Mouse (Mus musculus): Measurements from ENCODE around the gene Slc16a14. TPM values are rescaled to one million over a fixed set of nuclear protein-coding genes. Genes with fewer than 3 reads are reported as not detected.

The Slc16a14 gene
- polyA plus RNA-seq, 1 experiment from 2014 or later: 0.33 TPM

GRCm38 (mm10) chr1:84923432-84923831, 11.5 kb downstream of the Slc16a14 start:
- no peak overlapping the region for H3K4me3 ChIP-seq (ENCODE audit: low read length)
- H3K36me3 ChIP-seq (ENCODE audit: control insufficient read depth, insufficient read depth, low read length): no peaks in the 10 kb centered on the region
- H3K4me1 ChIP-seq (replicated peaks; ENCODE audit: control insufficient read depth, insufficient read depth, low read length): no peaks in the 10 kb centered on the region
- ATAC-seq (ENCODE audit: low read depth): no peak
- no peak overlapping the region for H3K27ac ChIP-seq (ENCODE audit: low read length)
- H3K4me2 ChIP-seq (ENCODE audit: low read depth, low read length): no peak overlapping the region
- H3K27me3 ChIP-seq (ENCODE audit: control insufficient read depth, insufficient read depth, low read depth, low read length): no peaks in the 10 kb centered on the region
- no peak overlapping the region for H3K9ac ChIP-seq (ENCODE audit: low read length)
- no peaks in the 10 kb centered on the region for H3K9me3 ChIP-seq (ENCODE audit: control insufficient read depth, low read length)
- WGBS: 74% methylated on average over 2 of the region's 2 CpGs

GRCm38 (mm10) chr1:84918865-84919264, 16.1 kb downstream of the Slc16a14 start:
- Histone ChIP-seq H3K9me3 (ENCODE audit: control insufficient read depth, low read length) (no peaks in the 10 kb centered on the region), H3K27me3 (ENCODE audit: control insufficient read depth, insufficient read depth, low read depth, low read length) (no peaks in the 10 kb centered on the region), H3K9ac (ENCODE audit: low read length) (no peak overlapping the region), H3K4me1 (replicated peaks; ENCODE audit: control insufficient read depth, insufficient read depth, low read length) (no peaks in the 10 kb centered on the region), H3K27ac (ENCODE audit: low read length) (no peak overlapping the region), H3K4me2 (ENCODE audit: low read depth, low read length) (no peak overlapping the region), H3K36me3 (ENCODE audit: control insufficient read depth, insufficient read depth, low read length) (no peaks in the 10 kb centered on the region), H3K4me3 (ENCODE audit: low read length) (no peak overlapping the region)
- WGBS: 85% methylated on average over 3 of the region's 3 CpGs
- ATAC-seq (ENCODE audit: low read depth): no peak

GRCm38 (mm10) chr1:84915010-84915409, 19.9 kb downstream of the Slc16a14 start:
- WGBS: 68% methylated on average over 4 of the region's 4 CpGs
- Histone ChIP-seq H3K9me3 (ENCODE audit: control insufficient read depth, low read length) (no peaks in the 10 kb centered on the region), H3K9ac (ENCODE audit: low read length) (no peak overlapping the region), H3K36me3 (ENCODE audit: control insufficient read depth, insufficient read depth, low read length) (no peaks in the 10 kb centered on the region), H3K4me1 (replicated peaks; ENCODE audit: control insufficient read depth, insufficient read depth, low read length) (no peaks in the 10 kb centered on the region), H3K27me3 (ENCODE audit: control insufficient read depth, insufficient read depth, low read depth, low read length) (no peaks in the 10 kb centered on the region), H3K4me2 (ENCODE audit: low read depth, low read length) (no peak overlapping the region), H3K4me3 (ENCODE audit: low read length) (no peak overlapping the region), H3K27ac (ENCODE audit: low read length) (no peak overlapping the region)
- ATAC-seq (ENCODE audit: low read depth): no peak

- Histone ChIP-seq H3K4me1 (replicated peaks; ENCODE audit: control insufficient read depth, insufficient read depth, low read length) (no peaks in the 10 kb centered on the region), H3K36me3 (ENCODE audit: control insufficient read depth, insufficient read depth, low read length) (no peaks in the 10 kb centered on the region), H3K9me3 (ENCODE audit: control insufficient read depth, low read length) (no peaks in the 10 kb centered on the region), H3K4me3 (ENCODE audit: low read length) (no peak overlapping the region), H3K4me2 (ENCODE audit: low read depth, low read length) (no peak overlapping the region), H3K27me3 (ENCODE audit: control insufficient read depth, insufficient read depth, low read depth, low read length) (no peaks in the 10 kb centered on the region), H3K27ac (ENCODE audit: low read length) (no peak overlapping the region), H3K9ac (ENCODE audit: low read length) (no peak overlapping the region)
- WGBS: 92% methylated on average over 11 of the region's 11 CpGs
- ATAC-seq (ENCODE audit: low read depth): no peak
These were observed 22.4 kb downstream of the Slc16a14 start for GRCm38 (mm10) chr1:84912571-84912970.

GRCm38 (mm10) chr1:84910177-84910804, 24.6 kb downstream of the Slc16a14 start:
- H3K4me3 ChIP-seq (ENCODE audit: low read length): no peak overlapping the region
- no peaks in the 10 kb centered on the region for H3K36me3 ChIP-seq (ENCODE audit: control insufficient read depth, insufficient read depth, low read length)
- whole genome bisulfite sequencing: 75% methylated on average over 8 of the region's 8 CpGs
- no peak for ATAC-seq (ENCODE audit: low read depth)
- H3K9ac ChIP-seq (ENCODE audit: low read length): no peak overlapping the region
- H3K4me1 ChIP-seq (replicated peaks; ENCODE audit: control insufficient read depth, insufficient read depth, low read length): no peaks in the 10 kb centered on the region
- no peak overlapping the region for H3K4me2 ChIP-seq (ENCODE audit: low read depth, low read length)
- no peak overlapping the region for H3K27ac ChIP-seq (ENCODE audit: low read length)
- no peaks in the 10 kb centered on the region for H3K9me3 ChIP-seq (ENCODE audit: control insufficient read depth, low read length)
- H3K27me3 ChIP-seq (ENCODE audit: control insufficient read depth, insufficient read depth, low read depth, low read length): no peaks in the 10 kb centered on the region

- Histone ChIP-seq H3K4me1 (replicated peaks; ENCODE audit: control insufficient read depth, insufficient read depth, low read length) (no peaks in the 10 kb centered on the region), H3K9me3 (ENCODE audit: control insufficient read depth, low read length) (no peaks in the 10 kb centered on the region), H3K9ac (ENCODE audit: low read length) (no peak overlapping the region), H3K4me3 (ENCODE audit: low read length) (no peak overlapping the region), H3K27me3 (ENCODE audit: control insufficient read depth, insufficient read depth, low read depth, low read length) (no peaks in the 10 kb centered on the region), H3K27ac (ENCODE audit: low read length) (no peak overlapping the region), H3K4me2 (ENCODE audit: low read depth, low read length) (no peak overlapping the region), H3K36me3 (ENCODE audit: control insufficient read depth, insufficient read depth, low read length) (no peaks in the 10 kb centered on the region)
- WGBS: 97% methylated on average over 2 of the region's 2 CpGs
- ATAC-seq (ENCODE audit: low read depth): no peak
These were observed 30.5 kb downstream of the Slc16a14 start for GRCm38 (mm10) chr1:84904467-84904866.

GRCm38 (mm10) chr1:84899156-84899555, 35.8 kb downstream of the Slc16a14 start:
- Histone ChIP-seq H3K4me3 (ENCODE audit: low read length) (no peak overlapping the region), H3K9ac (ENCODE audit: low read length) (no peak overlapping the region), H3K27ac (ENCODE audit: low read length) (no peak overlapping the region), H3K4me2 (ENCODE audit: low read depth, low read length) (no peak overlapping the region), H3K9me3 (ENCODE audit: control insufficient read depth, low read length) (no peaks in the 10 kb centered on the region), H3K4me1 (replicated peaks; ENCODE audit: control insufficient read depth, insufficient read depth, low read length) (no peaks in the 10 kb centered on the region), H3K36me3 (ENCODE audit: control insufficient read depth, insufficient read depth, low read length) (no peaks in the 10 kb centered on the region), H3K27me3 (ENCODE audit: control insufficient read depth, insufficient read depth, low read depth, low read length) (no peaks in the 10 kb centered on the region)
- WGBS: 93% methylated on average over 6 of the region's 6 CpGs
- ATAC-seq (ENCODE audit: low read depth): no peak

GRCm38 (mm10) chr1:84897364-84897763, 37.6 kb downstream of the Slc16a14 start:
- Histone ChIP-seq H3K4me3 (ENCODE audit: low read length) (no peak overlapping the region), H3K27ac (ENCODE audit: low read length) (no peak overlapping the region), H3K4me2 (ENCODE audit: low read depth, low read length) (no peak overlapping the region), H3K4me1 (replicated peaks; ENCODE audit: control insufficient read depth, insufficient read depth, low read length) (no peaks in the 10 kb centered on the region), H3K27me3 (ENCODE audit: control insufficient read depth, insufficient read depth, low read depth, low read length) (no peaks in the 10 kb centered on the region), H3K9ac (ENCODE audit: low read length) (no peak overlapping the region), H3K9me3 (ENCODE audit: control insufficient read depth, low read length) (no peaks in the 10 kb centered on the region), H3K36me3 (ENCODE audit: control insufficient read depth, insufficient read depth, low read length) (no peaks in the 10 kb centered on the region)
- 75% methylated on average over 6 of the region's 6 CpGs for WGBS
- no peak for ATAC-seq (ENCODE audit: low read depth)

- 92% methylated on average over 9 of the region's 9 CpGs for whole genome bisulfite sequencing
- H3K4me3 ChIP-seq (ENCODE audit: low read length): no peak overlapping the region
- ATAC-seq (ENCODE audit: low read depth): no peak
- H3K9me3 ChIP-seq (ENCODE audit: control insufficient read depth, low read length): no peaks in the 10 kb centered on the region
- H3K4me1 ChIP-seq (replicated peaks; ENCODE audit: control insufficient read depth, insufficient read depth, low read length): no peaks in the 10 kb centered on the region
- no peaks in the 10 kb centered on the region for H3K27me3 ChIP-seq (ENCODE audit: control insufficient read depth, insufficient read depth, low read depth, low read length)
- H3K9ac ChIP-seq (ENCODE audit: low read length): no peak overlapping the region
- H3K36me3 ChIP-seq (ENCODE audit: control insufficient read depth, insufficient read depth, low read length): no peaks in the 10 kb centered on the region
- no peak overlapping the region for H3K27ac ChIP-seq (ENCODE audit: low read length)
- no peak overlapping the region for H3K4me2 ChIP-seq (ENCODE audit: low read depth, low read length)
These were observed 43.2 kb downstream of the Slc16a14 start for GRCm38 (mm10) chr1:84891746-84892145.

- Histone ChIP-seq H3K4me1 (replicated peaks; ENCODE audit: control insufficient read depth, insufficient read depth, low read length) (no peaks in the 10 kb centered on the region), H3K27me3 (ENCODE audit: control insufficient read depth, insufficient read depth, low read depth, low read length) (no peaks in the 10 kb centered on the region), H3K9me3 (ENCODE audit: control insufficient read depth, low read length) (no peaks in the 10 kb centered on the region), H3K36me3 (ENCODE audit: control insufficient read depth, insufficient read depth, low read length) (no peaks in the 10 kb centered on the region), H3K4me3 (ENCODE audit: low read length) (no peak overlapping the region), H3K27ac (ENCODE audit: low read length) (no peak overlapping the region), H3K9ac (ENCODE audit: low read length) (no peak overlapping the region), H3K4me2 (ENCODE audit: low read depth, low read length) (no peak overlapping the region)
- no peak for ATAC-seq (ENCODE audit: low read depth)
- WGBS: 75% methylated on average over 7 of the region's 7 CpGs
These were observed 44.4 kb downstream of the Slc16a14 start for GRCm38 (mm10) chr1:84890503-84890902.

Data from lung, embryonic 16.5 days (tissue).